Mouse (Mus musculus) stomach, embryonic 16.5 days (tissue): ENCODE measurements around the gene Rab11a. TPM values are rescaled to one million over a fixed set of nuclear protein-coding genes. Genes with fewer than 3 reads are reported as not detected.

Experiments used
- ATAC-seq: fragments of 200-750 bp; cut with Nextera tagmentation; 2 replicates; pipeline ENCODE4 v1.8.0; 2017; ENCODE audit warnings: moderate number of reproducible peaks, moderate TSS enrichment; ENCODE audit not compliant: insufficient read depth, low FRiP score
- H3K27ac ChIP-seq: fragments of 300-500 bp; sonication (generic); 2 replicates; pipeline ENCODE4 v1.5.1; 2014; ENCODE audit warnings: low read length
- H3K27me3 ChIP-seq: fragments of 300-500 bp; sonication (generic); 2 replicates; pipeline ENCODE4 v1.6.1; 2014; ENCODE audit warnings: low read length, control low read depth, mixed read lengths; ENCODE audit not compliant: control insufficient read depth, insufficient read depth
- H3K36me3 ChIP-seq: fragments of 300-500 bp; sonication (generic); 2 replicates; pipeline ENCODE4 v1.6.1; 2014; ENCODE audit warnings: low read length; ENCODE audit not compliant: control insufficient read depth, insufficient read depth
- H3K4me1 ChIP-seq: fragments of 300-500 bp; sonication (generic); 2 replicates; pipeline ENCODE4 v1.6.1; 2014; ENCODE audit warnings: low read length, control low read depth, mixed read lengths; ENCODE audit not compliant: control insufficient read depth, insufficient read depth
- H3K4me2 ChIP-seq: fragments of 300-500 bp; sonication (generic); 2 replicates; pipeline ENCODE4 v1.6.1; 2014; ENCODE audit warnings: low read depth, low read length, mixed read lengths
- H3K4me3 ChIP-seq: fragments of 300-500 bp; sonication (generic); replicated peaks from 2 replicates; pipeline ENCODE4 v1.5.1; 2014; ENCODE audit warnings: mild to moderate bottlenecking, low read length
- H3K9ac ChIP-seq: fragments of 300-500 bp; sonication (generic); 2 replicates; pipeline ENCODE4 v1.6.1; 2014; ENCODE audit warnings: low read length
- H3K9me3 ChIP-seq: fragments of 300-500 bp; sonication (generic); replicated peaks from 2 replicates; pipeline ENCODE4 v1.6.1; 2016; ENCODE audit warnings: low read length, control low read depth; ENCODE audit not compliant: control insufficient read depth
- WGBS: fragments of 180-500 bp; shearing (Covaris S2); extraction: QIAGEN DNeasy Blood & Tissue Kit; methylation state at CpG from one replicate; pipeline ENCODE4 v1.1.7; 2014; 5-methylcytosine and 5-hydroxymethylcytosine counted together
- polyA plus RNA-seq: library from polyadenylated mRNA; unstranded; fragments of >200 nt; fragmentation: Nextera tagmentation; extraction: Ambion mirVana; gene quantifications from 2 replicates; pipeline ENCODE4 v1.2.1, GENCODE M21; 2015

Gene Rab11a
- polyA plus RNA-seq, 1 experiment from 2014 or later = 535 TPM

DNA sequence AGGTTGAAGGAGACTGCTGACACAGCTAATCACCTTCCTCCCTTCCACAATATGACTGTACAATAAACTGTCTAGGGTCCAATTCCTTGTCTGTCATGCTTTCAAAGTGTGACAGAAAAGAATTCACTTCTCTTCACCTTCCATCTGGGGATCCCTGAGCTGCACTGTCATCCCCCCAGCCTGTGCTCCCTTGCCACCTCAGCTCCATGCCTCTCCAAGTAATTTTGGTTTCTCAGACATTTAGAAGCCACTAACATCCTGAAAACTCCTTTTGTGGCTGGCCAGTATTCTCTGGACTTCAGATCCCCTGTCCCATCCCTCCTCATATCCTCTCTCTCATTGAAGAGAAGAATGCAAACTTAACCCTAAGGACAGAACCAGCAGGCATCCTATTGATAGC lies 35.2 kb downstream of the Rab11a start:
- Histone ChIP-seq H3K27ac (peak overlapping the region; percentile 20; the same call in 1 of the 2 replicates), H3K36me3 (no peaks in the 10 kb centered on the region), H3K9ac (no peak overlapping the region), H3K4me3 (no peak overlapping the region), H3K4me2 (no peak overlapping the region), H3K9me3 (no peaks in the 10 kb centered on the region), H3K4me1 (peaks cover 15% of the 10 kb centered on the region; the same call in 1 of the 2 replicates), H3K27me3 (no peaks in the 10 kb centered on the region)
- ATAC-seq = no peak

DNA sequence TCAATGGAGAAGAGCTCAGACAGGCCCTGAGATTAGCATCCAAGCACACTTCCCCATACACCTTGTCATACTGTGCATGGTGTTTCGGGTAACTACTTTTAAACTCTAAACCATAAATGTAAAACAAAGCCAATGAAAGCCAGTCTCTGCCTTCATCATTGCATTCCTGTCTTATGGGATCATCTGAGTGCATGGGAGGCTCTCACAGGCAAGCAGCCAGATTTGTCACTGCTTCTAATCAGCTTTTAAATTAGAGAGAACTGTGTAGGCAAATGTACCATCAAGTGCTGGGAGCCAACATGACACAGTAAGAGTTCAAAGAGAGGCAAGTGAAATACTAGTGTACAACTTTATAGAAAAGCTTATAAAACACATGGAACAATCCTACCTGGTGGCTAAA lies 35.9 kb downstream of the Rab11a start:
- ATAC-seq = no peak
- H3K4me2 ChIP-seq = no peak overlapping the region
- no peaks in the 10 kb centered on the region for H3K36me3 ChIP-seq
- peak overlapping the region; percentile 55; the same call in 1 of the 2 replicates for H3K27ac ChIP-seq
- H3K27me3 ChIP-seq = no peaks in the 10 kb centered on the region
- no peaks in the 10 kb centered on the region for H3K9me3 ChIP-seq
- H3K4me3 ChIP-seq = no peak overlapping the region
- 51% methylated on average over 1 of the region's 1 CpGs for WGBS
- H3K9ac ChIP-seq = no peak overlapping the region
- H3K4me1 ChIP-seq = peaks cover 15% of the 10 kb centered on the region; the same call in 1 of the 2 replicates

DNA sequence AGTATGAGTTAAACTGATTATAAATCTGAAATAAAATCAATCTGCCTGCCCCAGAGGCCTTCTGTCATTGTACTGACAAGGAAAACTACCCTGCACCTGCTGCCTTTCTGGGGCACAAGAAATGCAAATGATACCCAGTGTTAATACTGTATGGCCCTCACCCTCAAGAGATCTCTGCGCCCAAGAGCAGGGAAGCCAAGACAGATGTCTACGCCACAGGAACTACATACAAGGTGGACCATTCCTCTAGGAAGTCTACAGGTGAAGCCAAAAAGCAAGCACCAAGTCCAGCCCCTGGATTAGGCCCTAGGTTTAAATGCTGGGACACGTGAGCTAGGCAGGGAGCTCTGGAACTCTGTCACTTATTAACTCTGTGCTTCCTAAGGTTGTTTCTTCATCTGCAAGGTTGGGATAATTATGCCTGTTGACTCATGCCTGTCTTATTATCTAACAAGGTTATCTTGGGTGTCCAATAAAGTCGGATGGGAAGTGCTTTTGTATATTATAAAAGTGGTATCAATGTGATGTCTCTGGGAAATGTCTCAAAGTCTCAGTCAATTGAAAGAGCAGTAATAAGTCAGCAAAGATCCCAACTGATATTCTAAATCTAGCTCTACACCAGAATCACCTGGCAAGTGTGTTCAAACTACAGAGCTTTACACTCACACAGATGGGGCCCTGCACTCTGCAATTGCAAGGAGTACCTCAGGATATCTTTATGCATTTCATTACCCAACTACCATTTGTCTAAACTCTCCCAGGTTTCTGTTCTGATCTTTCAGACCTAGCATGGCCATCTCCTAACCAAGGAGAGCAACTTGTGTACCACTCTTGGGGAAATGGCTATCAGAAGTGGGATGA lies 36.9 kb downstream of the Rab11a start:
- ATAC-seq = no peak
- no peaks in the 10 kb centered on the region for H3K27me3 ChIP-seq
- WGBS = 74% methylated on average over 4 of the region's 4 CpGs
- H3K9me3 ChIP-seq = no peaks in the 10 kb centered on the region
- H3K4me3 ChIP-seq = no peak overlapping the region
- H3K4me1 ChIP-seq = peaks cover 15% of the 10 kb centered on the region; the same call in 1 of the 2 replicates
- no peaks in the 10 kb centered on the region for H3K36me3 ChIP-seq
- H3K4me2 ChIP-seq = no peak overlapping the region
- H3K27ac ChIP-seq = peak overlapping the region; percentile 55
- no peak overlapping the region for H3K9ac ChIP-seq

DNA sequence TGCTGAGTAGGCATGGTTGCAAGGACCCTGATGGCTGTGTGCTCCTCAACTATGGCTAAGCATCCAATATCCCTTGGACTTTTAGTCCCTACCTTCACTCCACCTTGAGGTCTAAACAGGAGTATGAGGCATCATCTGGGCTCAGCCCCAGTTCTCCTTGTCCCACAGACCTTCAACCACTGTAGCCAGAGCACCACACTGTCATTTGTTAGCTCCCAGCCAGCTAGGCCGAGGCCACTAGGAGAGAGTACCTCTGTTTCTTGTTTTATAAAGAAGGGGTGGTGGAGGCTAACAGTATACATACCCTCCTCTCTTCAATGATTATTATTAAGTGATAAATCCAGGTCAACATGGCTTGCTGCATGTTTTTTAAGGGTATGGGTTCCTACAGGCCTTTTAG lies 39.0 kb downstream of the Rab11a start:
- H3K27me3 ChIP-seq = no peaks in the 10 kb centered on the region
- H3K9me3 ChIP-seq = no peaks in the 10 kb centered on the region
- no peaks in the 10 kb centered on the region for H3K36me3 ChIP-seq
- no peak overlapping the region for H3K9ac ChIP-seq
- no peak overlapping the region for H3K27ac ChIP-seq
- no peak overlapping the region for H3K4me3 ChIP-seq
- H3K4me1 ChIP-seq = peaks cover 15% of the 10 kb centered on the region; the same call in 1 of the 2 replicates
- ATAC-seq = no peak
- H3K4me2 ChIP-seq = no peak overlapping the region
- WGBS = 91% methylated on average over 1 of the region's 1 CpGs

DNA sequence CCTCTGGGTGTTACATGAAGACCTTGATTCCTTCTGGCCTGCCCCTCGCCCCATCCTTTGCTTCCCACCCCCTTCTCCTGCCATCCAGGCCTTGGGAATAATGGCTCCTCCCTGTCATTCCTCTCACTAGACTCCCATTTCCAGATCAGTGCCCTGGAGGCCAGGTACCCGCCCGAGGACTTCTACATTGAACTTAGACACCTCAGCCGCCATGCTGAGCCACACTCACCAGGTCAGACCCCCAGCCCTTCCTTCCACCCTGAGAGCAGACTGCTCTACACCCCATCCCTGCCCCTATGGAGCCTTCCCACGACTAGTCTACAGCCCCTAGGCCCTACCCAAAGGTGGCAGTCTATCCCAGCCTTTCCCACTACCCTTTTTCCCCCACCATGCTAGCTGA lies 39.9 kb downstream of the Rab11a start:
- no peaks in the 10 kb centered on the region for H3K9me3 ChIP-seq
- WGBS = 85% methylated on average over 5 of the region's 5 CpGs
- ATAC-seq = no peak
- no peak overlapping the region for H3K27ac ChIP-seq
- H3K4me3 ChIP-seq = no peak overlapping the region
- no peaks in the 10 kb centered on the region for H3K27me3 ChIP-seq
- H3K9ac ChIP-seq = no peak overlapping the region
- 0 out of 2 replicates have a peak, but pooled peaks cover 10% of the 10 kb centered on the region for H3K4me1 ChIP-seq
- no peak overlapping the region for H3K4me2 ChIP-seq
- H3K36me3 ChIP-seq = no peaks in the 10 kb centered on the region

DNA sequence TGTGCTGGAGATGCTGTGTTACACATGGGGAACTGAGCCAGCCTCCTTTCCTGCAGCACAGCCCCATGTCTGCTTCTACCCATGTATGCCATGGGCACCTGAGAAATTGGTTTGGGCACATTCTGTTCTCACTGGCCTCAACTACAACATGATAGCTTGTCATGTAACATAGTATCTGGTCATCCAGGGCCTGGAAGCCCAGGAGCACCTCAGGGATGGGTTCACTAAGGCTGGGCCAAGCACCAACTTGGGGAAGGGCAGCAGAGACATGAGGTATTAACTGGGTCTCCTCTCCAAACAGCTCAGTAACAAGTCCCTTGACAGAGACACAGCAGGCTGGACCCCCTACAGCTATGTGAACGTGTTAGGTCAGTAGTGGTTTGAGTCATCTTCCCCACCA lies 40.6 kb downstream of the Rab11a start:
- no peaks in the 10 kb centered on the region for H3K9me3 ChIP-seq
- no peak overlapping the region for H3K4me2 ChIP-seq
- 0 out of 2 replicates have a peak, but pooled peaks cover 5% of the 10 kb centered on the region for H3K4me1 ChIP-seq
- H3K27ac ChIP-seq = no peak overlapping the region
- H3K27me3 ChIP-seq = no peaks in the 10 kb centered on the region
- 77% methylated on average over 1 of the region's 1 CpGs for WGBS
- no peak overlapping the region for H3K9ac ChIP-seq
- ATAC-seq = no peak
- H3K4me3 ChIP-seq = no peak overlapping the region
- H3K36me3 ChIP-seq = no peaks in the 10 kb centered on the region

DNA sequence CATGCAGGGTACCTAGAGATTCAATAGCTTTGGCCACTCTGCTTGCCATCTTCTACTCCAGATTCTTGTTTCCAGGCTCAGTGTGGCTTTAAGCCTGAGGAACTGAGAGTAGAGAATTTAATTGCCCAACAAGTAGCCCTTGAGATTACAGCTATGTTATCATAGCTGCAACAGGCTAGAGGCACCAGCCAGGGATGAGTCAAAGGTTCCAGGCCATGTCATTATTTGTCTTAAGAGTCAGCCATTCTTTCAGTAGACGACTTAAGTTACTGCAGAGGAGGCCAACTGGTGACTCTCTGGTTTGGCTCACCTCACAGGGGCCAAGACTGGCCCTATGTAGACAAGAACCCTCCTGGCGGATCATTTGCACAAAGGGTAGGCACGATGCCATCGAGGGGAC lies 41.2 kb downstream of the Rab11a start:
- H3K27ac ChIP-seq = no peak overlapping the region
- no peak overlapping the region for H3K4me3 ChIP-seq
- no peaks in the 10 kb centered on the region for H3K9me3 ChIP-seq
- 0 out of 2 replicates have a peak, but pooled peaks cover 5% of the 10 kb centered on the region for H3K4me1 ChIP-seq
- H3K9ac ChIP-seq = no peak overlapping the region
- H3K36me3 ChIP-seq = no peaks in the 10 kb centered on the region
- no peak for ATAC-seq
- 86% methylated on average over 4 of the region's 4 CpGs for WGBS
- H3K27me3 ChIP-seq = no peaks in the 10 kb centered on the region
- no peak overlapping the region for H3K4me2 ChIP-seq

DNA sequence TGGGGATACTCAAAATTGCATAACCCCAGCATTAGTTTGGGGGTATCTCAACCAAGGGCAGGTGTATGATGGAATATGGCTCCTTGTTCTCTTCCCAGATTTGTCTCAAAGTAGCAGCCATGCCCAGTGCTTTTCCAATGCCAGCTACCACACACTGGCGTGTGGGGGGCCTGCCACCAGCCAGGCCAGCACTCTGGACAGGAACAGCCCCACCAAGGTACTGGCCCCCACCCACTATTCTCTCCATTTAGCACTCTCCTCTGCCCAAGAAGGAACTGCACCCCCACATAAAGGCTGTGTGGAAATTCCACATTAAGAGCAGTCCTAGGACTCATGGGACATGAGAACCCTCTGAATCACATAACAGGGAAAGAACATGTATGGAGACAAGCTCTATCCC lies 42.3 kb downstream of the Rab11a start:
- no peaks in the 10 kb centered on the region for H3K27me3 ChIP-seq
- H3K9ac ChIP-seq = no peak overlapping the region
- no peak for ATAC-seq
- H3K4me2 ChIP-seq = no peak overlapping the region
- WGBS = 92% methylated on average over 1 of the region's 1 CpGs
- no peaks in the 10 kb centered on the region for H3K9me3 ChIP-seq
- H3K27ac ChIP-seq = no peak overlapping the region
- H3K4me3 ChIP-seq = no peak overlapping the region
- no peaks in the 10 kb centered on the region for H3K36me3 ChIP-seq
- no peaks in the 10 kb centered on the region for H3K4me1 ChIP-seq

DNA sequence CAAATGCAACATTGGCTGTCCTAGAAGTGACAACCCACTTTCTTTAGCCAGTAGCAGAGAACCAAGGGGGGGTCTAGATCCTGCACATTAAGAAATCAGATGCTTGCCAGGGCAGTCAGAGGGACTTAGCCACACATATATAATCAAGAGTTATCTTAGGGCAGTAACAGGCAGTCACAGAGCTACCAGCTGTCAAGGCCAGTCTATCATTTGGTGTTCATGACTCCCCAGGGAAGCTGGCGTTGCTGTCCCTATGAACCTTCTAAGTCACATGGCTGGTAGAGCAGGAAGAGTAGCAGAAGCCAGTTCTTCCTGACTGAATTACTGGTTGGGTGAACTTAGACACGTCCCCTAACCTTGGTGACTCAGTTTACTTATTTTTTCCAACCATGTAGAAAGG lies 44.5 kb downstream of the Rab11a start:
- no peaks in the 10 kb centered on the region for H3K36me3 ChIP-seq
- 70% methylated on average over 2 of the region's 2 CpGs for WGBS
- H3K9me3 ChIP-seq = no peaks in the 10 kb centered on the region
- no peak overlapping the region for H3K4me2 ChIP-seq
- no peak overlapping the region for H3K4me3 ChIP-seq
- no peak overlapping the region for H3K27ac ChIP-seq
- no peaks in the 10 kb centered on the region for H3K27me3 ChIP-seq
- H3K4me1 ChIP-seq = peaks cover under 1% of the 10 kb centered on the region
- no peak overlapping the region for H3K9ac ChIP-seq
- no peak for ATAC-seq
